Mouse (Mus musculus) midbrain, embryonic 16.5 days (tissue): ENCODE measurements at regions not wholly inside any gene's neighbourhood (a gene's known extent, or its start where the extent isn't known, plus 50 kb on each side); places are given as distances from the start of the nearest gene placed in this dataset.

Source experiments
- ATAC-seq: fragments of 200-750 bp; cut with Nextera tagmentation; 2 replicates; pipeline ENCODE4 v1.8.0; 2017; ENCODE audit warnings: moderate TSS enrichment
- H3K27ac ChIP-seq: fragments of 300-500 bp; sonication (generic); 2 replicates; pipeline ENCODE4 v1.5.1; 2014; ENCODE audit warnings: mild to moderate bottlenecking, low read length, mixed read lengths
- H3K27me3 ChIP-seq: fragments of 300-500 bp; sonication (generic); 2 replicates; pipeline ENCODE4 v1.6.1; 2014; ENCODE audit warnings: low read depth, low read length, mixed read lengths; ENCODE audit not compliant: control insufficient read depth, insufficient read depth
- H3K36me3 ChIP-seq: fragments of 300-500 bp; sonication (generic); 2 replicates; pipeline ENCODE4 v1.6.1; 2014; ENCODE audit warnings: mild to moderate bottlenecking, low read length, moderate library complexity, mixed read lengths; ENCODE audit not compliant: control insufficient read depth, insufficient read depth
- H3K4me1 ChIP-seq: fragments of 300-500 bp; sonication (generic); 2 replicates; pipeline ENCODE4 v1.6.1; 2014; ENCODE audit warnings: mild to moderate bottlenecking, low read length, mixed read lengths; ENCODE audit not compliant: control insufficient read depth, insufficient read depth
- H3K4me2 ChIP-seq: fragments of 300-500 bp; sonication (generic); 2 replicates; pipeline ENCODE4 v1.6.1; 2014; ENCODE audit warnings: mild to moderate bottlenecking, low read length, mixed read lengths
- H3K4me3 ChIP-seq: fragments of 300-500 bp; sonication (generic); 2 replicates; pipeline ENCODE4 v1.5.1; 2014; ENCODE audit warnings: low read depth, mild to moderate bottlenecking, low read length, moderate library complexity, mixed read lengths
- H3K9ac ChIP-seq: fragments of 300-500 bp; sonication (generic); 2 replicates; pipeline ENCODE4 v1.6.1; 2014; ENCODE audit warnings: low read depth, low read length, mixed read lengths
- H3K9me3 ChIP-seq: fragments of 300-500 bp; sonication (generic); replicated peaks from 2 replicates; pipeline ENCODE4 v1.6.1; 2014; ENCODE audit warnings: mild to moderate bottlenecking, low read length, mixed read lengths; ENCODE audit not compliant: control insufficient read depth, poor library complexity, severe bottlenecking
- WGBS: fragments of 180-500 bp; shearing (Covaris S2); extraction: QIAGEN DNeasy Blood & Tissue Kit; methylation state at CpG from one replicate; pipeline ENCODE4 v1.1.7; 2014; 5-methylcytosine and 5-hydroxymethylcytosine counted together

- H3K36me3 ChIP-seq: no peaks in the 10 kb centered on the region
Measured at GRCm38 (mm10) chr13:52061881-52062280, 215.4 kb downstream of the Gadd45g start.

GRCm38 (mm10) chr13:52062576-52062975 lies 216.1 kb downstream of the Gadd45g start:
- Histone ChIP-seq H3K4me3 (no peak overlapping the region), H3K9ac (no peak overlapping the region), H3K36me3 (no peaks in the 10 kb centered on the region), H3K4me1 (no peaks in the 10 kb centered on the region), H3K27ac (no peak overlapping the region), H3K27me3 (no peaks in the 10 kb centered on the region), H3K4me2 (no peak overlapping the region), H3K9me3 (no peaks in the 10 kb centered on the region)
- WGBS: 90% methylated on average over 1 of the region's 1 CpGs
- ATAC-seq: no peak

More at GRCm38 (mm10) chr13:52061881-52062280, 215.4 kb downstream of the Gadd45g start:
- Histone ChIP-seq H3K4me3 (no peak overlapping the region), H3K9me3 (no peaks in the 10 kb centered on the region), H3K4me2 (no peak overlapping the region), H3K4me1 (no peaks in the 10 kb centered on the region), H3K9ac (no peak overlapping the region), H3K27me3 (no peaks in the 10 kb centered on the region), H3K27ac (no peak overlapping the region)
- WGBS: 87% methylated on average over 4 of the region's 4 CpGs
- no peak for ATAC-seq

GRCm38 (mm10) chr13:52065274-52065673 lies 218.8 kb downstream of the Gadd45g start:
- Histone ChIP-seq H3K9ac (no peak overlapping the region), H3K27ac (no peak overlapping the region), H3K36me3 (no peaks in the 10 kb centered on the region), H3K4me3 (no peak overlapping the region), H3K27me3 (no peaks in the 10 kb centered on the region), H3K4me1 (no peaks in the 10 kb centered on the region), H3K4me2 (no peak overlapping the region), H3K9me3 (no peaks in the 10 kb centered on the region)
- 81% methylated on average over 5 of the region's 5 CpGs for WGBS
- ATAC-seq: no peak

GRCm38 (mm10) chr13:52065720-52066119 lies 219.2 kb downstream of the Gadd45g start:
- Histone ChIP-seq H3K9me3 (no peaks in the 10 kb centered on the region), H3K4me2 (no peak overlapping the region), H3K36me3 (no peaks in the 10 kb centered on the region), H3K9ac (no peak overlapping the region), H3K4me3 (no peak overlapping the region), H3K27me3 (no peaks in the 10 kb centered on the region), H3K4me1 (no peaks in the 10 kb centered on the region), H3K27ac (no peak overlapping the region)
- ATAC-seq: no peak
- 91% methylated on average over 6 of the region's 6 CpGs for WGBS

- Histone ChIP-seq H3K27ac (no peak overlapping the region), H3K9me3 (no peaks in the 10 kb centered on the region), H3K4me1 (no peaks in the 10 kb centered on the region), H3K36me3 (no peaks in the 10 kb centered on the region), H3K4me3 (no peak overlapping the region), H3K4me2 (no peak overlapping the region), H3K27me3 (no peaks in the 10 kb centered on the region), H3K9ac (no peak overlapping the region)
- ATAC-seq: no peak
- 60% methylated on average over 4 of the region's 4 CpGs for WGBS
Measured at GRCm38 (mm10) chr13:52067048-52067447, 220.6 kb downstream of the Gadd45g start.

- 81% methylated on average over 6 of the region's 6 CpGs for WGBS
- no peak for ATAC-seq
Measured at GRCm38 (mm10) chr13:52068886-52069439, 222.5 kb downstream of the Gadd45g start.

GRCm38 (mm10) chr13:52069714-52070113 lies 223.2 kb downstream of the Gadd45g start:
- 69% methylated on average over 3 of the region's 3 CpGs for WGBS
- Histone ChIP-seq H3K36me3 (no peaks in the 10 kb centered on the region), H3K9ac (no peak overlapping the region), H3K27me3 (no peaks in the 10 kb centered on the region), H3K9me3 (no peaks in the 10 kb centered on the region), H3K27ac (no peak overlapping the region), H3K4me3 (no peak overlapping the region), H3K4me2 (no peak overlapping the region), H3K4me1 (no peaks in the 10 kb centered on the region)
- no peak for ATAC-seq

More at GRCm38 (mm10) chr13:52068886-52069439, 222.5 kb downstream of the Gadd45g start:
- no peaks in the 10 kb centered on the region for H3K27me3 ChIP-seq
- no peak overlapping the region for H3K4me2 ChIP-seq
- no peaks in the 10 kb centered on the region for H3K4me1 ChIP-seq
- no peak overlapping the region for H3K27ac ChIP-seq
- H3K9me3 ChIP-seq: no peaks in the 10 kb centered on the region
- no peaks in the 10 kb centered on the region for H3K36me3 ChIP-seq
- no peak overlapping the region for H3K4me3 ChIP-seq
- H3K9ac ChIP-seq: no peak overlapping the region

GRCm38 (mm10) chr13:52070731-52071663 lies 224.5 kb downstream of the Gadd45g start:
- Histone ChIP-seq H3K4me1 (no peaks in the 10 kb centered on the region), H3K27ac (no peak overlapping the region), H3K9me3 (no peaks in the 10 kb centered on the region), H3K4me3 (no peak overlapping the region), H3K36me3 (no peaks in the 10 kb centered on the region), H3K9ac (no peak overlapping the region), H3K27me3 (no peaks in the 10 kb centered on the region), H3K4me2 (no peak overlapping the region)
- ATAC-seq: no peak
- WGBS: 92% methylated on average over 19 of the region's 19 CpGs

- Histone ChIP-seq H3K27ac (no peak overlapping the region), H3K36me3 (no peaks in the 10 kb centered on the region), H3K9ac (no peak overlapping the region), H3K27me3 (no peaks in the 10 kb centered on the region), H3K4me2 (no peak overlapping the region), H3K4me3 (no peak overlapping the region), H3K4me1 (no peaks in the 10 kb centered on the region), H3K9me3 (no peaks in the 10 kb centered on the region)
- ATAC-seq: no peak
- WGBS: 82% methylated on average over 4 of the region's 4 CpGs
Measured at GRCm38 (mm10) chr13:52077616-52078015, 231.1 kb downstream of the Gadd45g start.
